Mouse (Mus musculus) yolk sac, embryonic 10.5 days (tissue): ENCODE data around the gene Ifitm3.
A peak's percentile ranks its signal among the peaks of the same experiment; 100 is the strongest.
"Not testable (repeated sequence)": the region's sequence is repeated elsewhere in the genome, so short reads cannot be mapped to it uniquely, and the experiment has no call there.

ENCODE experiments used
- DNase-seq: peaks from one replicate; pipeline ENCODE4 v3.0.0-alpha.2; 2017; ENCODE audit warnings: low spot score

Gene Ifitm3

GRCm38 (mm10) chr7:141000881-141001708 is 9.5 kb downstream of the Ifitm3 start:
- no peak for DNase-seq

- no peak for DNase-seq
Measured at GRCm38 (mm10) chr7:140998853-140999700, 11.5 kb downstream of the Ifitm3 start.

- no peak for DNase-seq
Measured at GRCm38 (mm10) chr7:140997817-140998216, 12.8 kb downstream of the Ifitm3 start.

- DNase-seq, result no peak
Measured at GRCm38 (mm10) chr7:140991117-140991689, 19.4 kb downstream of the Ifitm3 start.

- no peak for DNase-seq
Measured at GRCm38 (mm10) chr7:140990622-140991021, 19.9 kb downstream of the Ifitm3 start.

- no peak for DNase-seq
Measured at GRCm38 (mm10) chr7:140990185-140990584, 20.4 kb downstream of the Ifitm3 start.

DNA sequence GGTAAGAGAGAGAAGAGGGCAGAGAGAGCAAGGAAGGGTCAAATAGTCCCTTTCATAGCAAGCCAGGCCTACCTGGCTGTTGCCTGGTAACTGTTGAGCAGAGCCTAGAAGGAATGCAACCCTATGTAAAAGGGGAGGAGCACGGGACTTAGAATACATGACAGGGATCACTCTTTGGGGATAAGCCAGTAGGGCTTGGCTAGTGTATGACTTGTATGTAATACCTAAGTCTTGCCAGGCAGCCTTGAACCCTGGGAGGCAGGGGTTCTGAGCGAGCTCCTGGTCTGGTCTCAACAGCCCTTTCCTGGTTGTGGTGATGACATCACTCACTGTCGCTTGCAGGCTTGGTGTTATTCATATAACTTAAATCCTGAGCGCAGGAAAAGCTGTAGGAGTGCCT is 21.5 kb downstream of the Ifitm3 start:
- DNase-seq, result no peak

DNA sequence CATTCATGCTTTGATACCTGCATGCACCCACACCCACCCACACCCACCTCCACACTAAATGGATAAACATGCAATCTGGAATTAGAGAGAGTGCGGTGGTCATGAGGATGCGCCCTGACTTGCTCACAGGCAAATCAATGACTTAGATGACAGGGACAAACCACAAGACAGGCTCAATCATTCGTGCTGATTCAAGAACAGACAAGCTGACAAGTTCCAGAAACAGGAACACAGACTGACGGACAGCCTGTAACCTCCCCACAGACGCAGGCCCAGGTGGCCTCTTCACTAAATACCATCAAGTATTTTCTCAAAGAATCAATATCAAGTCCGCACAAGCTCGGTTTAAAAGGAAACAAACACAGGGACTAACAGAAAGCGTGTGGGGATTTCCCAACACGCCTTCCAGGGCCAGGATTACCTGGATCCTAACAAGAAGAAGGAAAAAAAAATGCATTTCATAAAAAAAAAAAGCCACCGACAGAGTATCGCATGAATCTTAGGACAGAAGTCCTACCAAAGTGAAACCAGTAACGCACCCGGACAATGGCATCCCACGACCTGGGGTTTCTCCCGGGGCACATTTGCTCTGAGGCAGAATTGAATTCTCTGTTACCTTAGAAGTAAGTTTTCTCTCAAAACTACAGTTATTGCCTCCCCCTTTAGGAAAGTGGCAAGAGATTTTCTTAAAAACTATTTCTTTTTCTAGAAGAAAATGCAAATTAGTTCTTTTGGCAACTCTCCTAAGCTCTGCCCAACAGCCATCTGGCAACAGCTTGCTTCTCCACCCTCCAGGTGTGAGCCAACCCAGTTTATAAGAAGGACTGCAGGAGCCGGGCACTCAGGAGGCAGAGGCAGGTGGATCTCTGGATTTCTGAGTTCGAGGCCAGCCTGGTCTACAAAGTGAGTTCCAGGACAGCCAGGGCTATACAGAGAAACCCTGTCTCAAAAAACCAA is 23.1 kb downstream of the Ifitm3 start:
- DNase-seq, result no peak

DNA sequence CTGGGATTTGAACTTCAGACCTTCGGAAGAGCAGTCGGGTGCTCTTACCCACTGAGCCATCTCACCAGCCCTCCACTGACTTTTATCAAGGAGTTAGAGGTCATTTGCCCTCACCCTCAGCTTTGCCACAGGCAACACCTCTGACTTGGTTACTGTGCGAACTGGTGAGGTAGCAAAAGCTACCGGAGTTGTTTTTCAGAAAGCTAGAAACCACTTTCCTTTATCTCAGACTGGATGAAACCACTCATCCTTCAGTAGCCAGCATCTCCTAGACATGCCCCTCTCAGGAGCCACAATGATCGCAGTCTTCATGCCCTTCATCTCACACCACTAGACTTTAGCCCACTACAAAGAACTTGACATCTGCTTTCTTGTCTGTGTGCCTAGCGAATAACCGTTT is 27.6 kb downstream of the Ifitm3 start:
- no peak for DNase-seq

DNA sequence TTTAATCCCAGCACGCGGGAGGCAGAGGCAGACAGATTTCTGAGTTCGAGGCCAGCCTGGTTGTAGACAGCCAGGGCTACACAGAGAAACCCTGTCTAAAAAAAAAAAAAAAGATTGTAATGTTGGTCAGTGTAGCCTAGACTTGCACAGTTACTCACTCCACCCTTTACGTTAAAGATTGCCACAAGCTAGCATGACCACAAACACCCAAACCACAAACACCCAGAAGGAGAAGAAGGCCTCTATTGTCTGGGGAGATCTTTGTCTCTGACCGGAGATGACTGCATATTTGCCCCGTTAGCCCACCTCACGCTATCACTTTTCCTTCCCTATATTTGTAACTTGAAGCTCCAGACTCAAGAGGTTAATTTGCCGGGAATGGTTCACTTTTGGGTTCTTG is 28.9 kb downstream of the Ifitm3 start:
- DNase-seq, result no peak

DNA sequence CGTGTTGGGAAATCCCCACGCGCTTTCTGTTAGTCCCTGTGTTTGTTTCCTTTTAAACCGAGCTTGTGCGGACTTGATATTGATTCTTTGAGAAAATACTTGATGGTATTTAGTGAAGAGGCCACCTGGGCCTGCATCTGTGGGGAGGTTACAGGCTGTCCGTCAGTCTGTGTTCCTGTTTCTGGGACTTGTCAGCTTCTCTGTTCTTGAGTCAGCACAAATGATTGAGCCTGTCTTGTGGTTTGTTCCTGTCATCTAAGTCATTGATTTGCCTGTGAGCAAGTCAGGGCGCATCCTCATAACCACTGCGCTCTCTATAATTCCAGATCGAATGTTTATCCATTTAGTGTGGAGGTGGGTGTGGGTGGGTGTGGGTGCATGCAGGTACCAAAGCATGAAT is 33.9 kb downstream of the Ifitm3 start:
- DNase-seq, result not testable (repeated sequence)

GRCm38 (mm10) chr7:140975465-140975864 is 35.1 kb downstream of the Ifitm3 start:
- DNase-seq, result no peak

DNA sequence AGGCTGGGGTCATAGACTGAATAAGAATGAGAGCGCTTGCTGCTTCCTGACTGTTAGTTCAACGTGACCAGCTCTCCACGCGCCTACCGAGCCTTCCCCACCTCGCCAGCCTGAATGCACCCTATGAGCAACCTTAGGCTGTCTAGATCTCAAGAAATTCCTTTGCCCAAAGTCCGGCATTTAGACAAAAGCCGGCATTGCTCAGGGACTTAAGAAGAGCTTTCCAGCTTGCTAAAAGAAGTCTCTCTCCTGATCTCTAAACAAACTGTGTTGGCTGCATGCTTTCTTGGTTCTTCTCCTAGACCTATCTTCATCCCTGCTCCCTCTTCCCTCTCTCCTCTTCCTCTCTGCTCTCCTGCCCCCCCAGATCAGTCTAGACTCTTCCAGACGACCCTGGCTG is 35.6 kb downstream of the Ifitm3 start:
- peak; percentile 23 for DNase-seq

DNA sequence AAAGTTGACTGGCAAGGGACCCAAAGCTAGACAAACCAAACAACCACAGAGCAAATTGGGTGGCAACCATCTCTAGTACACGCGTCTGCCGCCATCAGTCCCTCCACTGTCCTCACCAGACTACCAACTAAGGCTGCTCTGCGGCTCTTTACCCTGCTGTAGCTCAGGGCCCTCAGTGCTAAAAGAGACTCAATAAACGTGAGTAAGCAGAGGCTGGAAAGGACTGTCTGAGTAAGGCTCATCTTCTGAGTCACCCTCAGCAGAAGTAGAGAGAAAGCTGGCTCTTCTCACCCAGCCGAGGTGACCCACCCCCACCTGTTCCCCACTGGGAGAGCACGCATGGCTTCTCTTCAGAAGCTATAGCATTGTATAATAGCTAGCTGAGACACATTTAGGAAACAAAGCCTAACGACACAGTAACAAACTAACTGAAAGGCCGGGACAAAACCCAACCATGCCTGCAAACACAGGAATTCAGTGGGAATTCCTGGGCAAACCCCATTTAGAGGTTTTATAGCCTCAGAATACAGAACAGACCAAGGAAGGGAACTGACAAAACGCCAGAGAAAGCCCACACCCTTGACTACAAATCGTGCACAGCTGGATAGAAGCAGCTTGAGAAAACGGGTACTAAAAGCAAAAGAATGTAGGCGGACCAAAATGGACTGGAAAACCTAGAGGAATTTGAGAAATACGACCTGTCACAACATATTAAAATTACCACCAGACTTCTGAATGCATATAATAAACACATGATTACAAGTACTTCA is 37.0 kb downstream of the Ifitm3 start:
- no peak for DNase-seq

DNA sequence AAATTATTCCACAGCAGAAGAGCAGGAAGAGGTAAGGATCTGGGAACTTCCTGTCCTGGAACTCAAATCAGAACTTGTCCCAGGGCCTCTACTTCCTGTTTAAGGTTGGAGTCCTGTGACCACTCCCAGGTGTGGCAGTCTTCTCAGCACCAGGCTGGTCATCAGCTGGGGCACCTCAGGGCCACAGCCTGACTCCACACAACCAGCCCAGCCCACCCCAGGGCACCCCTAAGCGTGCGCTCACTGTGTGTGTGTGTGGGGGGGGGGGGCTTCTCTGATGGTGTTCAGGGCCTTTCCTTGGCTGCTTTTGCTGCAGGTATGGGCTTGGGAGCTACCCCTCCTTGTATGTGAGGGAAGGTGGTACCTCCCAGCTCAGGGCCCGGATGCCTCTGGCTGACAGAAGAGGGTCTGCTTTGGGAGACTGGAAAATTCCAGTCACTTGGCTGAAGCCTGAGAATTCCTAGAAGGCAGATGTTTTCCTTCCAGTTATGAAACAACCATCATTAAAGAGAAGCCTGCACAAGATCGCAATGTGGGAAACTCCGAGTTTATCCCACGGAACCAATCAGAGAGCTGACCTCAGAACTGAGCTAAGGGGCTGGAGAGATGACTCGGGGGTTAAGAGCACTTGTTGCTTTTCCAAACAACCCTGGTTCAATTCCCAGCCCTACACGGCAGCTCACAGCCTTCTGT is 38.9 kb downstream of the Ifitm3 start:
- peak; percentile 36 for DNase-seq

DNA sequence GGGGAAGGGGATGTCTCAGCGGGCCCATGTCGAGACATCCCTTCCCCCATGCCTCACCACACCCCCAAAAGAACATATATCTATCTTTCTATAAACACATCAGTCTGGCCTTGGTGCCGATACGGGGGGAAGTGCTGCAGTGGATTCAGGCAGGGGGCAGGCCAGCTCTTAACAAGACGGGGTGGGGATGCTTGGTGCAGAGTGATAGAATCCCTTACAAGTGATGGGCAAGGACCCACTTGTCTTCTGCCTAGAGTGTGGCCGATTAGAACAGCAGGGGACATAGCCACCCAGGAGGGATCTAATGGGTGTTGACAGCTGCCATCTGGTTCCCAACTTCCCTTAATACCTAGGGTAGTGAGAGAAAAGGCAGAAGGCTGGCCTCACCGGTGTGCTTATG is 39.6 kb downstream of the Ifitm3 start:
- DNase-seq, result no peak

- not testable (repeated sequence) for DNase-seq
Measured at GRCm38 (mm10) chr7:140968710-140969109, 41.9 kb downstream of the Ifitm3 start.

- DNase-seq, result peak; percentile 43
Measured at GRCm38 (mm10) chr7:140967862-140968591, 42.5 kb downstream of the Ifitm3 start.

- DNase-seq, result no peak
Measured at GRCm38 (mm10) chr7:140966921-140967320, 43.6 kb downstream of the Ifitm3 start, which contains the start of gene Ifitm1. Ifitm1 (plus strand) TSS chr7:140967221.
